Mouse (Mus musculus) intestine, embryonic 16.5 days (tissue): ENCODE results near the gene Ren1. TPM values are rescaled to one million over a fixed set of nuclear protein-coding genes. Genes with fewer than 3 reads are reported as not detected.

ENCODE experiments used
- ATAC-seq: fragments of 200-750 bp; cut with Nextera tagmentation; 2 replicates; pipeline ENCODE4 v1.8.0; 2017; ENCODE audit warnings: moderate TSS enrichment, moderate library complexity
- H3K27ac ChIP-seq: fragments of 300-500 bp; sonication (generic); 2 replicates; pipeline ENCODE4 v1.5.1; 2014; ENCODE audit warnings: mild to moderate bottlenecking, low read length
- H3K27me3 ChIP-seq: fragments of 300-500 bp; sonication (generic); replicated peaks from 2 replicates; pipeline ENCODE4 v1.6.1; 2014; ENCODE audit warnings: low read length, control low read depth, mixed read lengths; ENCODE audit not compliant: control insufficient read depth, insufficient read depth
- H3K36me3 ChIP-seq: fragments of 300-500 bp; sonication (generic); 2 replicates; pipeline ENCODE4 v1.6.1; 2014; ENCODE audit warnings: low read length, control low read depth; ENCODE audit not compliant: control insufficient read depth, insufficient read depth
- H3K4me1 ChIP-seq: fragments of 300-500 bp; sonication (generic); 2 replicates; pipeline ENCODE4 v1.6.1; 2014; ENCODE audit warnings: low read length, control low read depth, mixed read lengths; ENCODE audit not compliant: control insufficient read depth, insufficient read depth
- H3K4me2 ChIP-seq: fragments of 300-500 bp; sonication (generic); 2 replicates; pipeline ENCODE4 v1.6.1; 2014; ENCODE audit warnings: low read depth, low read length, control low read depth
- H3K4me3 ChIP-seq: fragments of 300-500 bp; sonication (generic); 2 replicates; pipeline ENCODE4 v1.5.1; 2014; ENCODE audit warnings: mild to moderate bottlenecking, low read length
- H3K9ac ChIP-seq: fragments of 300-500 bp; sonication (generic); 2 replicates; pipeline ENCODE4 v1.6.1; 2014; ENCODE audit warnings: low read depth, low read length
- H3K9me3 ChIP-seq: fragments of 300-500 bp; sonication (generic); 2 replicates; pipeline ENCODE4 v1.6.1; 2016; ENCODE audit warnings: low read length, control low read depth; ENCODE audit not compliant: control insufficient read depth
- WGBS: fragments of 180-500 bp; shearing (Covaris S2); extraction: QIAGEN DNeasy Blood & Tissue Kit; methylation state at CpG from one replicate; pipeline ENCODE4 v1.1.7; 2014; 5-methylcytosine and 5-hydroxymethylcytosine counted together
- polyA plus RNA-seq: library from polyadenylated mRNA; unstranded; fragments of >200 nt; fragmentation: Nextera tagmentation; extraction: Ambion mirVana; gene quantifications from 2 replicates; pipeline ENCODE4 v1.2.1, GENCODE M21; 2015

The Ren1 gene
- polyA plus RNA-seq, 1 experiment from 2014 or later: 6.7 TPM

DNA sequence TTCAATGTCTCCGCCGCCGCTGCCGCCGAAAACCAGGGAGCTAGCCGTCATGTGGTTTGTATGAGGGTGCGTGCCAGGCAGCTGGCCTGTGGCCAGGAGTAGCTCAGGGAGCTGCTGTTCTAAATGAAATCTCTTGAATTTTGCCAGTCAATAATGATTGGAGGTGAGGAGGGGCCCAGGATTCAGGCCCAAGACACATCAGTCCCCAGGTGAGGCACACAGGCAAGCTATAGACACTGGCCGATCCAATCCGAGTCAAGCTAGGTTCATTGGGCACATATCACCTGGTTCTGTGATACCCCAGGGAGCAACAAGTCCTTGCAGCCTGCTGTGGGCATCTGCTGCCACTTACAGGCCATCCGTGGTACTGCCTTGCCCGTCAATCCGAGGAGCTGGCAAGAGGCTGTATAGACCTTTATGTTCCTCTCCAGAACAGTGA lies 3.1 kb downstream of the Ren1 start:
- ATAC-seq: peak; percentile 51

DNA sequence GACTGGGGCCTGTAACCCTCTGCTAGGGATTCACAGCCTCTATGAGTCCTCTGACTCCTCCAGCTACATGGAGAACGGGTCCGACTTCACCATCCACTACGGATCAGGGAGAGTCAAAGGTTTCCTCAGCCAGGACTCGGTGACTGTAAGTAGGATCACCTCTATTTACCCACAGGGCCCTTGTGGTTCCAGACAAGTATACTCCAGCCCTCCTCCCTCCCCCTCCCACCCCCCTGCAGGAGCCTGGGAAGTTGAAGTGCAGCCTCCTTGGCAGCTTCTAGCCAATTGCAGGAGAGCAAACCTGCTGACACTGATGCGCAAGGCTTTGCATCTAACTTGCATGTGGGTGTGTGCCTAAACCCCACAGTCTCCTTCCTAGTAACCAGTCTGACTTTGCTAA lies 5.2 kb downstream of the Ren1 start:
- no peaks in the 10 kb centered on the region for H3K4me1 ChIP-seq
- no peaks in the 10 kb centered on the region for H3K27me3 ChIP-seq
- no peaks in the 10 kb centered on the region for H3K9me3 ChIP-seq
- H3K9ac ChIP-seq: no peak overlapping the region
- no peak overlapping the region for H3K4me2 ChIP-seq
- no peaks in the 10 kb centered on the region for H3K36me3 ChIP-seq
- H3K27ac ChIP-seq: no peak overlapping the region
- no peak for ATAC-seq
- WGBS: 48% methylated on average over 5 of the region's 5 CpGs
- no peak overlapping the region for H3K4me3 ChIP-seq

More for the DNA sequence above, 3.1 kb downstream of the Ren1 start:
- Histone ChIP-seq H3K27me3 (no peaks in the 10 kb centered on the region), H3K4me1 (no peaks in the 10 kb centered on the region), H3K4me3 (no peak overlapping the region), H3K4me2 (no peak overlapping the region), H3K9ac (no peak overlapping the region), H3K36me3 (no peaks in the 10 kb centered on the region), H3K9me3 (no peaks in the 10 kb centered on the region), H3K27ac (no peak overlapping the region)
- 42% methylated on average over 12 of the region's 12 CpGs for WGBS

GRCm38 (mm10) chr1:133355912-133356311 lies 5.6 kb downstream of the Ren1 start:
- Histone ChIP-seq H3K9me3 (no peaks in the 10 kb centered on the region), H3K4me2 (no peak overlapping the region), H3K27me3 (no peaks in the 10 kb centered on the region), H3K27ac (no peak overlapping the region), H3K4me1 (no peaks in the 10 kb centered on the region), H3K9ac (no peak overlapping the region), H3K4me3 (no peak overlapping the region), H3K36me3 (no peaks in the 10 kb centered on the region)
- 56% methylated on average over 15 of the region's 15 CpGs for WGBS
- no peak for ATAC-seq

GRCm38 (mm10) chr1:133356330-133356729 lies 6.0 kb downstream of the Ren1 start:
- Histone ChIP-seq H3K27me3 (no peaks in the 10 kb centered on the region), H3K27ac (no peak overlapping the region), H3K4me2 (no peak overlapping the region), H3K4me3 (no peak overlapping the region), H3K36me3 (no peaks in the 10 kb centered on the region), H3K4me1 (no peaks in the 10 kb centered on the region), H3K9ac (no peak overlapping the region), H3K9me3 (no peaks in the 10 kb centered on the region)
- 62% methylated on average over 8 of the region's 8 CpGs for WGBS
- ATAC-seq: no peak

- H3K36me3 ChIP-seq: no peaks in the 10 kb centered on the region
- H3K27ac ChIP-seq: no peak overlapping the region
- H3K4me1 ChIP-seq: peaks cover 14% of the 10 kb centered on the region
- no peak overlapping the region for H3K4me3 ChIP-seq
- WGBS: 92% methylated on average over 6 of the region's 6 CpGs
- H3K4me2 ChIP-seq: no peak overlapping the region
- H3K9me3 ChIP-seq: no peaks in the 10 kb centered on the region
- ATAC-seq: no peak
- H3K27me3 ChIP-seq: peaks cover 5% of the 10 kb centered on the region
- H3K9ac ChIP-seq: no peak overlapping the region
Observed at GRCm38 (mm10) chr1:133361006-133361405, 10.7 kb downstream of the Ren1 start.

DNA sequence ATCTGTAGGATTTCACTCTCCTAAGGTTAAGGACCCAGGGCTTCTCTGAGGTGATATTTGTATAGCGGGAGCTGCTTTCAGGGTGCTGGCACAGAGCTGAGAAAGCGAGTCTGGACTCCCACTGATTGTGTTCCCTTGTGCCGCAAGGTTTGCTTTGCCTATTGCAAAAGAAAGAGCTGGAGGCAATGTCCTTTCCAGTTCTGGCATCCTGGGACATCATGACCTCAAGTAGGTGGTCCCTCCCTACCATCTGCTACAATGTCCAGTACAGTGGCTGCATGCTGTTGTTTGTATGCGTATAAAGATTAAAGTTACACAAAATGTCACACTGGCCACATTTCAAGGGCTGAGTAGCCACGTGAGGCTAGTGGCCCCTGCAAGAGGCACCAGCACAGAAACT lies 11.8 kb downstream of the Ren1 start:
- no peak for ATAC-seq
- H3K36me3 ChIP-seq: no peaks in the 10 kb centered on the region

GRCm38 (mm10) chr1:133363276-133364021 lies 13.1 kb downstream of the Ren1 start, which contains the start of gene Etnk2:
Gene Etnk2 (plus strand): TSS chr1:133363572.
- Histone ChIP-seq H3K4me3 (peak within 1 kb of the TSS; percentile 65), H3K4me1 (peaks cover 29% of the 10 kb centered on the region), H3K27me3 (peaks cover 5% of the 10 kb centered on the region), H3K27ac (no peak within 1 kb of the TSS; the same call in 1 of the 2 replicates), H3K9me3 (no peaks in the 10 kb centered on the region), H3K9ac (peak within 1 kb of the TSS; percentile 72), H3K36me3 (no peaks in the 10 kb centered on the region), H3K4me2 (peak within 1 kb of the TSS; percentile 92)
- ATAC-seq: peak; percentile 85
- WGBS: under 1% methylated on average over 52 of the region's 52 CpGs

More for the DNA sequence above, 11.8 kb downstream of the Ren1 start:
- H3K9me3 ChIP-seq: no peaks in the 10 kb centered on the region
- 84% methylated on average over 5 of the region's 5 CpGs for WGBS
- no peak overlapping the region for H3K9ac ChIP-seq
- peaks cover 5% of the 10 kb centered on the region for H3K27me3 ChIP-seq
- H3K4me2 ChIP-seq: no peak overlapping the region
- no peak overlapping the region for H3K4me3 ChIP-seq
- H3K27ac ChIP-seq: no peak overlapping the region
- H3K4me1 ChIP-seq: peaks cover 17% of the 10 kb centered on the region

GRCm38 (mm10) chr1:133364022-133364630 lies 13.8 kb downstream of the Ren1 start:
- peak overlapping the region; percentile 65 for H3K4me3 ChIP-seq
- H3K27ac ChIP-seq: no peak overlapping the region
- WGBS: 4% methylated on average over 27 of the region's 27 CpGs
- H3K9me3 ChIP-seq: no peaks in the 10 kb centered on the region
- peaks cover 32% of the 10 kb centered on the region for H3K4me1 ChIP-seq
- H3K4me2 ChIP-seq: peak overlapping the region; percentile 92
- H3K9ac ChIP-seq: peak overlapping the region; percentile 72
- peaks cover 5% of the 10 kb centered on the region for H3K27me3 ChIP-seq
- H3K36me3 ChIP-seq: no peaks in the 10 kb centered on the region
- ATAC-seq: peak; percentile 18; the same call in 1 of the 2 replicates

GRCm38 (mm10) chr1:133364890-133365289 lies 14.6 kb downstream of the Ren1 start:
- WGBS: 56% methylated on average over 2 of the region's 2 CpGs
- H3K4me3 ChIP-seq: no peak overlapping the region
- H3K9me3 ChIP-seq: no peaks in the 10 kb centered on the region
- no peak overlapping the region for H3K4me2 ChIP-seq
- no peak overlapping the region for H3K9ac ChIP-seq
- ATAC-seq: no peak
- no peaks in the 10 kb centered on the region for H3K36me3 ChIP-seq
- peaks cover 5% of the 10 kb centered on the region for H3K27me3 ChIP-seq
- no peak overlapping the region for H3K27ac ChIP-seq
- peaks cover 32% of the 10 kb centered on the region for H3K4me1 ChIP-seq
